Mouse (Mus musculus): ENCODE results near the gene Ntng1. TPM values are rescaled to one million over a fixed set of nuclear protein-coding genes. Genes with fewer than 3 reads are reported as not detected.

Ntng1 gene
- total and polyA plus RNA-seq, 2 experiments: not detected

DNA sequence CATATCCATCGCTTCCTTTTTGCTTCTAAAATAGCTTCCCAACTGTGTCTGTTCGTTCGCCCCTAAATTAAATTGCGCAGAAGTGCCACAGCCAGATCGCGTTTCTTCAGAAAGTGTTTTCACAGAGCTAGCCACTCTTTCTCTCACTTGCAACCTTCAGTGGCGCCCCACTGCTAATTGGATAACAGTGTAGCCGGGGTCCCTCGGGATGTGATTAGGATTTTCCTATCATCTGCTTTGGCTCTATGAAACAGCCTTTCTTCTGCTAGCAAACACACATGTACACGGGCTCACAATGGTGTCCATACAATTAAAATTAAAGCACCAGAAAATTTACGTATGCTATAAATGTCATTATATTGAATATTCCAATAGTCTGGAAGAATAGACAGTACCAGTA is 346.5 kb downstream of the Ntng1 start:
- no peak overlapping the region for H3K27ac ChIP-seq (replicated peaks; ENCODE audit: insufficient read depth, low read depth, low read length)
- H3K9ac ChIP-seq (ENCODE audit: low read depth, low read length): no peak overlapping the region
- WGBS: 83% methylated on average over 11 of the region's 11 CpGs
- TF ChIP-seq POLR2A (IDR thresholded peaks at IDR 0.05; ENCODE audit: extremely low read depth, insufficient read depth, low read length): no peak
- TF ChIP-seq CTCF (IDR thresholded peaks at IDR 0.05; ENCODE audit: low read depth, low read length): no peak
- H3K36me3 ChIP-seq (ENCODE audit: control insufficient read depth, insufficient read depth, low read length): no peaks in the 10 kb centered on the region
- H3K4me1 ChIP-seq (ENCODE audit: control insufficient read depth, insufficient read depth, low read length): no peaks in the 10 kb centered on the region
- no peak for DNase-seq (ENCODE audit: extremely low read depth, low read depth, low spot score)
- no peaks in the 10 kb centered on the region for H3K27me3 ChIP-seq (ENCODE audit: control insufficient read depth, insufficient read depth, low read length)
- H3K4me3 ChIP-seq (ENCODE audit: insufficient read depth, low read depth, low read length): no peak overlapping the region
- H3K79me2 ChIP-seq (ENCODE audit: control insufficient read depth, insufficient read depth, low read length): no peaks in the 10 kb centered on the region

DNA sequence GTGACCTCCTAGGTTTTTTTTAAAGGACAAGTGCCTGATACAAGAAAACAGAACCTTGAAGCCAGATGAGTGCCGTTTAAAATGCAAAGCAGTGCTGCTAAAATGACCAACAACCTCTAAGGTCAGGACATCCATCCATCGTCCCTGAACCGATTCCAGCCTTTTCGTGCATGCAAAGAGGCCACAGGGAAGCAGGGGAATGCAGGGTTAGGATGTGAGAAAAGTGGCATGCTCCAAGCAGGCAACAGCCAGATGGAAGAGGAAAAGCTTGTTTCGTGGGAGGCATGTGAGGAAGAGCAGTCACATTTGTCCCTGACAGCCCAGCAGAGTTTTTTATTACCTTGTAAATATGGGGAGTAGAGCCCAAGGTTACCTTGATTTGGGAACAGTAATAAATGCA is 360.6 kb downstream of the Ntng1 start:
- no peak overlapping the region for H3K4me3 ChIP-seq (ENCODE audit: insufficient read depth, low read depth, low read length)
- H3K4me1 ChIP-seq (ENCODE audit: control insufficient read depth, insufficient read depth, low read length): no peaks in the 10 kb centered on the region
- no peak for TF ChIP-seq CTCF (IDR thresholded peaks at IDR 0.05; ENCODE audit: low read depth, low read length)
- no peak for TF ChIP-seq POLR2A (IDR thresholded peaks at IDR 0.05; ENCODE audit: extremely low read depth, insufficient read depth, low read length)
- no peaks in the 10 kb centered on the region for H3K79me2 ChIP-seq (ENCODE audit: control insufficient read depth, insufficient read depth, low read length)
- H3K36me3 ChIP-seq (ENCODE audit: control insufficient read depth, insufficient read depth, low read length): no peaks in the 10 kb centered on the region
- DNase-seq (ENCODE audit: extremely low read depth, low read depth, low spot score): no peak
- H3K27me3 ChIP-seq (ENCODE audit: control insufficient read depth, insufficient read depth, low read length): 0 out of 2 replicates have a peak, but pooled peaks cover 4% of the 10 kb centered on the region
- H3K9ac ChIP-seq (ENCODE audit: low read depth, low read length): no peak overlapping the region
- no peak overlapping the region for H3K27ac ChIP-seq (replicated peaks; ENCODE audit: insufficient read depth, low read depth, low read length)
- WGBS: 44% methylated on average over 5 of the region's 5 CpGs

DNA sequence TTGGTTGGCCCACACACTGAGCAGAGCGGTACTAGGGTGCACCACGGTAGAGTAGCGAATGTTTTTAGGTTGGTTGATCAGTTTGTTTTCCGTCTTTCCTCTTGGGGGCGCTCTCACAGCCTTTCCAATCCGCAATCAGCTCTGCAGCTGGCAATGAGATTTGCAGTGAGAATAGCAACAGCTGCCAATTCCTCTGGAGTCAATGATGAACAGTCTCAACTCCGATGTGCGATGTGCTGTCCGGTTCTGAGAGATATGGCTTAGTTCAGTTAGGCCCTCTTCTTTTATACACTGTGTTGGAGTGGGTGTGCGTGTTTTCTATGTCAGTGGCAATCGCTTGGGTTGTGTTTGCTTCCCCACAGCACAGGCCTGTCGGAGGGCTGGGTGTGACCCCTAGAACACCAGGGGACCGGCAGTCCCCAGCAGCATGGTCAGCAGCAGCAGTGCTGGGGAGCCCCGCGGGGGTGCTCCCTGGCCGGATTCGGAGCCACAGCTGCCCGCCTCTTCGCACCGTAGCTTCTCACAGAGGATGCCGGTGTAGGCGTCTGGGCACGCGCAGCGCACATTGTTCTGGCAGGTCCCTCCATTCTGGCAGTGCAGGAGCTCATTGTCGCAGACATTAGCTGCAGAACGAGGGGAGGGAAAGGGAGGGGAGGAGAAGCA is 361.4 kb downstream of the Ntng1 start:
- Histone ChIP-seq H3K4me3 (ENCODE audit: insufficient read depth, low read depth, low read length) (no peak overlapping the region), H3K36me3 (ENCODE audit: control insufficient read depth, insufficient read depth, low read length) (no peaks in the 10 kb centered on the region), H3K4me1 (ENCODE audit: control insufficient read depth, insufficient read depth, low read length) (no peaks in the 10 kb centered on the region), H3K27ac (replicated peaks; ENCODE audit: insufficient read depth, low read depth, low read length) (no peak overlapping the region), H3K9ac (ENCODE audit: low read depth, low read length) (no peak overlapping the region), H3K27me3 (ENCODE audit: control insufficient read depth, insufficient read depth, low read length) (0 out of 2 replicates have a peak, but pooled peaks cover 4% of the 10 kb centered on the region), H3K79me2 (ENCODE audit: control insufficient read depth, insufficient read depth, low read length) (no peaks in the 10 kb centered on the region)
- WGBS: 4% methylated on average over 27 of the region's 27 CpGs
- TF ChIP-seq POLR2A (IDR thresholded peaks at IDR 0.05; ENCODE audit: extremely low read depth, insufficient read depth, low read length): no peak
- no peak for TF ChIP-seq CTCF (IDR thresholded peaks at IDR 0.05; ENCODE audit: low read depth, low read length)
- DNase-seq (ENCODE audit: extremely low read depth, low read depth, low spot score): no peak

DNA sequence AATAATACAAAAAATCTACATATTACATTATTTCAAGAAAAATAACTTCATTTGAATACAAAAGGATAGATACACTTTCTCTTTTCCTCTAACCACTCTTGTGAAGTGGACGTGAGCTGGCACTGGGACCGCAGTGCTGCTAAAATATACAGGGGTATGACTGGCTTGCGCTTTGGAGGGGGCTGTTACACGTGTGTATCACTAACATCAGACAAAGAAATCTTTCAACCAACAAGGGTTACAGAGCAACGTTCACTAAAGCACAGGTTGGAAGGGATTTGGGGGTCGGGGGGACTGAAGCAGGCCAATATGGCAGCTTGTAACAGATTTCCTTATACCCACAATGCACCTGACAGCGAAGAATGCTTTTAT is 361.9 kb downstream of the Ntng1 start:
- no peak for DNase-seq (ENCODE audit: extremely low read depth, low read depth, low spot score)
- Histone ChIP-seq H3K27me3 (ENCODE audit: control insufficient read depth, insufficient read depth, low read length) (0 out of 2 replicates have a peak, but pooled peaks cover 4% of the 10 kb centered on the region), H3K36me3 (ENCODE audit: control insufficient read depth, insufficient read depth, low read length) (no peaks in the 10 kb centered on the region), H3K9ac (ENCODE audit: low read depth, low read length) (no peak overlapping the region), H3K4me1 (ENCODE audit: control insufficient read depth, insufficient read depth, low read length) (no peaks in the 10 kb centered on the region), H3K4me3 (ENCODE audit: insufficient read depth, low read depth, low read length) (no peak overlapping the region), H3K27ac (replicated peaks; ENCODE audit: insufficient read depth, low read depth, low read length) (no peak overlapping the region), H3K79me2 (ENCODE audit: control insufficient read depth, insufficient read depth, low read length) (no peaks in the 10 kb centered on the region)
- 61% methylated on average over 7 of the region's 7 CpGs for WGBS
- TF ChIP-seq POLR2A (IDR thresholded peaks at IDR 0.05; ENCODE audit: extremely low read depth, insufficient read depth, low read length): no peak
- no peak for TF ChIP-seq CTCF (IDR thresholded peaks at IDR 0.05; ENCODE audit: low read depth, low read length)

DNA sequence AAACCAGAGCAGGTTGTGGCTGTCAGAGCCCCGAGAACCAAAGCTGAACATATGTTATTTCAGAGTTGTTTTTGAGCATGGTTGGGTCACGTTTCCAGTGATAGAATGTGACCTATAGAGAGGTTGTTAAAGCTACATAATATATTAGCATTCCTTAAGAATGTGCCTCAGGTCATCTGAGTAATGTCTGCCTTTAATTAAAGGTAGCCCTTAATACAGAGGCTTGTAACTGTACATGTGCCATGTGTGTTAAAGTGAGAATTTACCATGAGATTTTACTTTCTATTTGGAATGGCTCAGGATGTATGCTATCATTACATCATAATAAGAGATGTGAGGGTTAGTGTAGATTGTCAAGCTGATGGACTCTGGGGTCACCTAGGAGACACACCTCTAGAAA is 368.6 kb downstream of the Ntng1 start:
- no peak overlapping the region for H3K27ac ChIP-seq (replicated peaks; ENCODE audit: insufficient read depth, low read depth, low read length)
- H3K4me3 ChIP-seq (ENCODE audit: insufficient read depth, low read depth, low read length): no peak overlapping the region
- H3K36me3 ChIP-seq (ENCODE audit: control insufficient read depth, insufficient read depth, low read length): no peaks in the 10 kb centered on the region
- 71% methylated on average over 2 of the region's 2 CpGs for WGBS
- H3K79me2 ChIP-seq (ENCODE audit: control insufficient read depth, insufficient read depth, low read length): no peaks in the 10 kb centered on the region
- H3K4me1 ChIP-seq (ENCODE audit: control insufficient read depth, insufficient read depth, low read length): no peaks in the 10 kb centered on the region
- no peak overlapping the region for H3K9ac ChIP-seq (ENCODE audit: low read depth, low read length)
- no peaks in the 10 kb centered on the region for H3K27me3 ChIP-seq (ENCODE audit: control insufficient read depth, insufficient read depth, low read length)
- no peak for TF ChIP-seq CTCF (IDR thresholded peaks at IDR 0.05; ENCODE audit: low read depth, low read length)
- no peak for TF ChIP-seq POLR2A (IDR thresholded peaks at IDR 0.05; ENCODE audit: extremely low read depth, insufficient read depth, low read length)
- DNase-seq (ENCODE audit: extremely low read depth, low read depth, low spot score): no peak

DNA sequence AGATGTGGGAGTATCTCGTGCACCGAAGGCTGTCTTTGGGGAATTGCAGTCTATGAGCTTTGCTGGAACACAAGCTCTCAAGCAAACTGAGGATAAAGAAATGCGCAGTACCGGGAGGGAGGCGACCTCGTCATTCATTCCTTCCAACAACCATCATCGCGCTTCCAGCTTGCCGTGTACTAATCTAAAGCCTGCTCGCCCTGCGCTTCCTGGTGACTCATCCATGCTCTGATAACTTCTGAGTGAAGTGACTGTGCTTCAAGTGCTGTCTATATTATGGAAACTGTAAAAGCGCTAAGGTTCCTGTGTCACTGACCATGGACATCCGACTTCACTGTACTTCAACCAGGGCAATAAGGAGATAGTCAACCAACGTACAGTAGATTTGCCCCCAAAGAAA is 371.7 kb downstream of the Ntng1 start:
- H3K4me1 ChIP-seq (ENCODE audit: control insufficient read depth, insufficient read depth, low read length): no peaks in the 10 kb centered on the region
- no peak for DNase-seq (ENCODE audit: extremely low read depth, low read depth, low spot score)
- H3K9ac ChIP-seq (ENCODE audit: low read depth, low read length): no peak overlapping the region
- H3K27me3 ChIP-seq (ENCODE audit: control insufficient read depth, insufficient read depth, low read length): no peaks in the 10 kb centered on the region
- no peak overlapping the region for H3K4me3 ChIP-seq (ENCODE audit: insufficient read depth, low read depth, low read length)
- WGBS: 74% methylated on average over 14 of the region's 14 CpGs
- no peaks in the 10 kb centered on the region for H3K79me2 ChIP-seq (ENCODE audit: control insufficient read depth, insufficient read depth, low read length)
- no peaks in the 10 kb centered on the region for H3K36me3 ChIP-seq (ENCODE audit: control insufficient read depth, insufficient read depth, low read length)
- TF ChIP-seq CTCF (IDR thresholded peaks at IDR 0.05; ENCODE audit: low read depth, low read length): no peak
- no peak for TF ChIP-seq POLR2A (IDR thresholded peaks at IDR 0.05; ENCODE audit: extremely low read depth, insufficient read depth, low read length)
- no peak overlapping the region for H3K27ac ChIP-seq (replicated peaks; ENCODE audit: insufficient read depth, low read depth, low read length)
